Mouse (Mus musculus) limb, embryonic 14.5 days (tissue): ENCODE measurements around the gene Hras. TPM values are rescaled to one million over a fixed set of nuclear protein-coding genes. Genes with fewer than 3 reads are reported as not detected.
A peak's percentile ranks its signal among the peaks of the same experiment; 100 is the strongest.

Experiments used
- ATAC-seq: fragments of 200-750 bp; cut with Nextera tagmentation; 2 replicates; pipeline ENCODE4 v1.8.0; 2017; ENCODE audit warnings: low read depth, moderate number of reproducible peaks, moderate TSS enrichment; ENCODE audit not compliant: low FRiP score
- DNase-seq: peaks from one replicate; pipeline ENCODE4 v3.0.0-alpha.2; 2015; ENCODE audit warnings: low spot score
- H3K27ac ChIP-seq: fragments of 300-500 bp; sonication (generic); replicated peaks from 2 replicates; pipeline ENCODE4 v1.5.1; 2014; ENCODE audit warnings: low read depth, mild to moderate bottlenecking, low read length, moderate library complexity, mixed read lengths
- H3K27me3 ChIP-seq: fragments of 300-500 bp; sonication (generic); 2 replicates; pipeline ENCODE4 v1.6.1; 2014; ENCODE audit warnings: low read length, mixed read lengths; ENCODE audit not compliant: control insufficient read depth, insufficient read depth
- H3K36me3 ChIP-seq: fragments of 300-500 bp; sonication (generic); 2 replicates; pipeline ENCODE4 v1.6.1; 2014; ENCODE audit warnings: mild to moderate bottlenecking, low read length, moderate library complexity, mixed read lengths; ENCODE audit not compliant: control insufficient read depth, insufficient read depth
- H3K4me1 ChIP-seq: fragments of 300-500 bp; sonication (generic); 2 replicates; pipeline ENCODE4 v1.6.1; 2014; ENCODE audit warnings: antibody characterized with exemption, low read length, mixed read lengths; ENCODE audit not compliant: control insufficient read depth, insufficient read depth
- H3K4me2 ChIP-seq: fragments of 300-500 bp; sonication (generic); replicated peaks from 2 replicates; pipeline ENCODE4 v1.6.1; 2014; ENCODE audit warnings: low read depth, mild to moderate bottlenecking, low read length, moderate library complexity; ENCODE audit not compliant: severe bottlenecking
- H3K4me3 ChIP-seq: fragments of 300-500 bp; sonication (generic); replicated peaks from 2 replicates; pipeline ENCODE4 v1.5.1; 2014; ENCODE audit warnings: low read length
- H3K9ac ChIP-seq: fragments of 300-500 bp; sonication (generic); 2 replicates; pipeline ENCODE4 v1.6.1; 2014; ENCODE audit warnings: mild to moderate bottlenecking, low read depth, low read length, moderate library complexity; ENCODE audit not compliant: severe bottlenecking
- H3K9me3 ChIP-seq: fragments of 300-500 bp; sonication (generic); 2 replicates; pipeline ENCODE4 v1.6.1; 2016; ENCODE audit warnings: low read length; ENCODE audit not compliant: control insufficient read depth
- POLR2A ChIP-seq: fragments of 200-500 bp; IDR thresholded peaks from 2 replicates; pipeline ENCODE4 v1.8.0; 2012; ENCODE audit warnings: inconsistent platforms, mild to moderate bottlenecking, moderate library complexity, borderline replicate concordance; ENCODE audit not compliant: insufficient read depth, insufficient read length; ENCODE audit errors: extremely low read depth
- WGBS: fragments of 180-500 bp; shearing (Covaris S2); extraction: QIAGEN DNeasy Blood & Tissue Kit; methylation state at CpG from one replicate; pipeline ENCODE4 v1.1.7; 2014; 5-methylcytosine and 5-hydroxymethylcytosine counted together
- polyA plus RNA-seq, 2 experiments: library from polyadenylated mRNA; depleted of rRNA in 1 of 2; stranded (reverse) in 1 of 2; unstranded in 1 of 2; fragments of >200 nt; fragmentation: Nextera tagmentation in 1 of 2; extraction: Ambion mirVana in 1 of 2; gene quantifications; 2 replicates each; pipeline versions ENCODE4 v1.2.1 to v1.2.3; 2012 to 2014

Hras gene
- polyA plus RNA-seq, 2 experiments: 112 to 143 TPM

DNA sequence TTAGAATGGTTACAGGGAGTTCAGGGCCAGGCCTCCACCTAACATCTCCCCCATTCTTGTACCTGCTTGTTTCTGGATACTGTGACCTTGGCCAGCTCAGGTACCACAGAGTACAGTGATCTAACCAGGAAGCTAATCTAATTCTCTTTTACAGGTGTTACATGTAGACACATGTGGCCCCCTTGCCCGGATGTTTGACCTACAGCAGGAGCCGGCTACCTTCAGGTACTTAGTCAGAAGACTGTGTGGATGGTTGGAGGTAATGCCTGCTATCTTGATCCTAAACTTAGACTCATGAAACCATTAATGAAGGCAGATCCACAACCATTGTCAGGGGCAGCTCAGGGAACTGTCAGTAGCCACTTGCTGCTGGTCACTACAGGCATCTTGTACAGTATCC lies 1.9 kb upstream of the Hras start:
- Histone ChIP-seq H3K9me3 (no peaks in the 10 kb centered on the region), H3K4me2 (no peak overlapping the region; the same call in 1 of the 2 replicates), H3K27ac (no peak overlapping the region), H3K27me3 (no peaks in the 10 kb centered on the region), H3K4me1 (peaks cover 13% of the 10 kb centered on the region), H3K9ac (no peak overlapping the region), H3K4me3 (no peak overlapping the region), H3K36me3 (peaks cover 21% of the 10 kb centered on the region)
- 91% methylated on average over 2 of the region's 2 CpGs for WGBS
- ATAC-seq (no peak), DNase-seq (no peak)
- no peak for TF ChIP-seq POLR2A

DNA sequence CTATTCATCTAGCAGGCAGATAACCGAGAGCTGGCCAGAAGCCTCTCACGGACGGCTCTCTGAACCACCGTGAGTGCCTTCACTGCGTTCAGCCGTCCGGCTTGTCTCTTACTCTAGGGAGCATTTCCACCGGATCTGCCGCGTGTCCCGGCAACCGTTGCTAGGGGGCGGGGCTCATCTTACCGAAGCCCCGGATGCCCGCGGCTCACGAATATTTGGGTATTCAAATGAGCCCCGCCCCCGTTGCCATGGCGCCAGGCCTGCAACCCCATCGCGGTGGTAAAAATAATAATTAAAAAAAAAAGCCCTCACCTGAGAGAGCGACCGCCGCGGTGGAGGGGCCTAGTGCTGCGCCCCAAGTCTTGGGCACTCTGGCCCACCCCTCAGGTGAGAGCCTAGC lies 1.0 kb upstream of the Hras start:
- DNase-seq: peak; percentile 85
- TF ChIP-seq POLR2A: no peak
- ATAC-seq: peak; percentile 31
- Histone ChIP-seq H3K4me2 (peak overlapping the region; percentile 95), H3K36me3 (peaks cover 31% of the 10 kb centered on the region), H3K27me3 (no peaks in the 10 kb centered on the region), H3K9me3 (no peaks in the 10 kb centered on the region), H3K9ac (peak overlapping the region; percentile 35), H3K4me3 (peak overlapping the region; percentile 92), H3K4me1 (peaks cover 13% of the 10 kb centered on the region), H3K27ac (peak overlapping the region; percentile 72)
- WGBS: under 1% methylated on average over 28 of the region's 28 CpGs

DNA sequence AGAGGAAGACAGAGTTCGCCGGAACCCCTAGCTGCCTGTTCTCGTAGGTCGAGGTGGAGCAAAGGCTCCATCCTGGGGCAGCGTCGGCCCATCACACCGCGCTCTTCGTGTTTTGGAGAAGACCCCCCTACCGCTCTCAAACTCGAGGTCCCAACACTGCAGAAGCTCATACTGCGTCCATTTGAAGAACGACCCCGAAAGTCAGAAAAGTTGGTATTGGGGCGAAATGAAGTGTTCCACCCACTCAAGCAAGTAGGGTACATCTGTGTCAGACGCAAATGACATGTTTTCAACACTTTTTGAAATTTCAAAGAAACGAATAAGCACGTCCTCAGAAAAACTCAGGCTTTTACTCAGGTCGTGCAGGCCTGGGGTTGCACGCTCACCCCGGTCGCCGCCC lies 604 bp upstream of the Hras start:
- Histone ChIP-seq H3K27ac (peak overlapping the region; percentile 72), H3K4me2 (peak overlapping the region; percentile 95), H3K9ac (peak overlapping the region; percentile 38), H3K27me3 (no peaks in the 10 kb centered on the region), H3K4me3 (peak overlapping the region; percentile 92), H3K36me3 (peaks cover 35% of the 10 kb centered on the region), H3K4me1 (peaks cover 13% of the 10 kb centered on the region), H3K9me3 (no peaks in the 10 kb centered on the region)
- WGBS: under 1% methylated on average over 23 of the region's 23 CpGs
- TF ChIP-seq POLR2A: no peak
- DNase-seq: peak; percentile 26
- peak; percentile 0; the same call in 1 of the 2 replicates for ATAC-seq

DNA sequence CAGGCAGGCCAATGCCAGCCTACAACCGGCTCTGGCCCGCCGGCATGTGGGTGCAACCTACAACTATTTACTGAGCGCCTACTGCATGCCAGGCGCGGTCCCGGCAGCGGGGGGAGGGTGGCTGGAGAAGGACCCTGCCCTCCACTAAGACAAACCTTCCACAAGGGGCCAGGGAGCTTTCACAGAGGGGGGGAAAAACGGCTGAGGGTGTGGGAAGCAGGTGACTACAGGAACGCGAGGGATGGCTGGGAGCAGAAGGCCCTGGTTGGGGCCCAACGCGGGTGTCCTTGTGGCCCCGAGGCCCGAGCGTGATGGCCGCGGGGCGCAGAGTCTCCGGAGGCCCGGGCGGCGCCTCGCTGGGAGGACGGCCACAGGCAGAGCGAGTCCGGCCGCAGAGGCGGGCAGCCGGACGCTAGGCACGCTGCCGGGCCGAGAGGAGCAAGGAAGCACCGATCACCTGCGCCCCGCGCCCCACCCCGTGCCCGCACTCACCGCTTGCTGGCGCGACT lies 403 bp downstream of the Hras start:
- Histone ChIP-seq H3K9ac (peak overlapping the region; percentile 89), H3K9me3 (no peaks in the 10 kb centered on the region), H3K36me3 (peaks cover 39% of the 10 kb centered on the region), H3K4me1 (peaks cover 13% of the 10 kb centered on the region), H3K27ac (peak overlapping the region; percentile 79), H3K27me3 (no peaks in the 10 kb centered on the region), H3K4me3 (peak overlapping the region; percentile 92), H3K4me2 (peak overlapping the region; percentile 96)
- TF ChIP-seq POLR2A: no peak
- ATAC-seq (no peak; the same call in 1 of the 2 replicates), DNase-seq (no peak)
- under 1% methylated on average over 20 of the region's 43 CpGs for WGBS

DNA sequence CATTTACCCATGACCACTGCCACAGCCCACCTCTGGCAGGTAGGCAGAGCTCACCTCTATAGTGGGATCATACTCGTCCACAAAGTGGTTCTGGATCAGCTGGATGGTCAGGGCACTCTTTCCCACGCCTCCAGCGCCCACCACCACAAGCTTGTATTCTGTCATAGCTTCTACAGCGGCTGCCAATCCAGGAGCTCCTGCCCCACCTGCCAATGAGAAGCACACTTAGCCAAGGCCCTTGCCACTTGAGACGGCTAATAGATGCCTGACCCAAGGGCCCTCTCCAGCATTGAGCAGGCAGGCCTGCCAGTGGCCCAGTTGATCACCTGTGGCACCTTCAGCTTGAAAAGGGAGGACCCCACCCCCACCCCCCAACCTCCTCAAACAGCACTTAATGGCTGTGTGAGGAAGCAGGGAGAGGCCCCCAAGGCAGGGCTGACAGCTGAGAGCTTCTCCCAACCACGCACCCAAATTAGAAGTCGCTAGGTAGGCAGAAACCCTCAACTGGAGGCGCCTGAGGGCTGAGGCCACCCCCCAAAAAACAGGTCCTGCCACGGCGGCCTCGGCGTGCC lies 943 bp downstream of the Hras start:
- H3K27me3 ChIP-seq: no peaks in the 10 kb centered on the region
- H3K4me3 ChIP-seq: peak overlapping the region; percentile 92
- H3K27ac ChIP-seq: 0 out of 2 replicates have a peak overlapping the region, but pooled peaks have one; percentile 79
- H3K9ac ChIP-seq: peak overlapping the region; percentile 89
- peak overlapping the region; percentile 96 for H3K4me2 ChIP-seq
- H3K36me3 ChIP-seq: peaks cover 39% of the 10 kb centered on the region
- 43% methylated on average over 7 of the region's 12 CpGs for WGBS
- no peaks in the 10 kb centered on the region for H3K9me3 ChIP-seq
- DNase-seq (peak; percentile 23), ATAC-seq (no peak)
- peaks cover 13% of the 10 kb centered on the region for H3K4me1 ChIP-seq
- no peak for TF ChIP-seq POLR2A
